Mouse (Mus musculus) adrenal gland, adult (tissue): ENCODE results near the gene Slit3.
A peak's percentile ranks its signal among the peaks of the same experiment; 100 is the strongest.

Source experiments
- DNase-seq, 2 experiments: peaks; one replicate each; pipeline ENCODE4 v3.0.0; 2022 to 2023; ENCODE audit warnings: low spot score in 1 of 2; ENCODE audit not compliant: inconsistent age in 2 of 2

Gene Slit3

GRCm38 (mm10) chr11:35729186-35729585, 608.2 kb downstream of the Slit3 start:
- peak; percentile 75 to 90 for DNase-seq

GRCm38 (mm10) chr11:35732366-35732765, 611.3 kb downstream of the Slit3 start:
- DNase-seq: peak in 1 of 2 experiments; percentile 54

GRCm38 (mm10) chr11:35736817-35737216, 615.8 kb downstream of the Slit3 start:
- no peak for DNase-seq

- no peak for DNase-seq
Observed at GRCm38 (mm10) chr11:35737262-35737661, 616.2 kb downstream of the Slit3 start.

GRCm38 (mm10) chr11:35738102-35738501, 617.1 kb downstream of the Slit3 start:
- peak in 1 of 2 experiments; percentile 48 for DNase-seq

- DNase-seq: no peak
Observed at GRCm38 (mm10) chr11:35743586-35743985, 622.6 kb downstream of the Slit3 start.

- DNase-seq: no peak
Observed at GRCm38 (mm10) chr11:35744571-35744970, 623.5 kb downstream of the Slit3 start.

- peak; percentile 57 to 91 for DNase-seq
Observed at GRCm38 (mm10) chr11:35750578-35750977, 629.6 kb downstream of the Slit3 start.

- peak in 1 of 2 experiments; percentile 62 for DNase-seq
Observed at GRCm38 (mm10) chr11:35754906-35755418, 633.9 kb downstream of the Slit3 start.

- DNase-seq: peak; percentile 62 to 81
Observed at GRCm38 (mm10) chr11:35755546-35755945, 634.5 kb downstream of the Slit3 start.

- peak; percentile 57 to 79 for DNase-seq
Observed at GRCm38 (mm10) chr11:35756411-35757303, 635.6 kb downstream of the Slit3 start.
